ENCODE assay signal across 12 mouse cellular contexts in the genomic region with DNA sequence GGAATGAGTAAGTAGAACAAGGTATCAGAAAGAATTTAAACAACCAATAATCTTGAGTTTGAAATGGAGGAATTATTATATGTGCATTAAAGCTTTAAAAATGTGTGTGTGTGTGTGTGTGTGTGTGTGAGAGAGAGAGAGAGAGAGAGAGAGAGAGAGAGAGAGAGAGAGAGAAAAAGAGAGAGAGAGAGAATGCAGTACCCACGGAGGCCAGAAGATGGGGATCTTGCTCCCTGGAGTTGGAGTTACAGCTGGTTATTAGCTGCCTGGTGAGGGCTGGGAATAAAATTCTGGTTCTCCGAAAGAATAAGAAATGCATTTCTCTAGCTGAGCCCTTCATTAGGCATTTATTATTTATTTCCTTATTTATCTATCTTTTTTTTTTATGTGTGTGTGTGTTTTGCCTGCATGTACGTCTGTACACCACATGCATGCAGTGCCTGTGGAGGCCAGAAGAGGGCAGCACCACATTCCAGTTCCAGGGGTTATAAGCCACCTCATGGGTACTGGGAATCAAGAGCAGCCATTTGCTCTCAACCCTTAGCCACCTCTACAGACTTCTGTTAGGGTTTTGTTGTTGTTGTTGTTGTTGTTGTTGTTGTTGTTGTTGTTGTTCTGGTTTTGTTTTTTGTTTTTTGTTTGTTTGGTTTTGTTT. TPM values are rescaled to one million over a fixed set of nuclear protein-coding genes. Genes with fewer than 3 reads are reported as not detected.
DNase-seq lines count a peak whose midpoint lies in the region; ATAC-seq and TF ChIP-seq lines count a peak whose summit lies in the region.
"Had no signal": no experiment of that assay in that cellular context is flagged by ENCODE, and none has a peak within 500 bp of the region (broad histone marks: within the 10 kb centered on the region; RNA-seq: fewer than 3 reads in every experiment).

No protein-coding gene starts in this region.

- no peak overlapping the region for H3K4me3 ChIP-seq in heart, adult 2 months
- H3K4me3 ChIP-seq in testis, adult 2 months (ENCODE audit: control insufficient read depth, low read depth, low read length), result no peak overlapping the region
- H3K4me3 ChIP-seq: limb, embryonic 13.5 days had no signal

- no peak overlapping the region for H3K9ac ChIP-seq in heart, adult 2 months (ENCODE audit: low read depth, low read length)
- H3K9ac ChIP-seq: limb, embryonic 13.5 days had no signal

- DNase-seq in heart, adult 2 months, result no peak
- no peak for DNase-seq in heart, adult 11 months
- DNase-seq in testis, postnatal 10 days (ENCODE audit: low spot score), result no peak
- no peak for DNase-seq in T-cell, adult 2 months (ENCODE audit: low spot score)
- DNase-seq: gastrocnemius, postnatal 14 days; kidney, adult 8-10 months had no signal

- TF ChIP-seq POLR2A in heart, adult 2 months (IDR thresholded peaks at IDR 0.05; ENCODE audit: insufficient read depth, low read depth, low read length), result no peak
- no peak for TF ChIP-seq POLR2A in testis, adult 2 months (IDR thresholded peaks at IDR 0.05; ENCODE audit: control insufficient read depth, low read depth, low read length)

- 53% methylated on average over 3 of the region's 3 CpGs for WGBS in heart, adult 2 months

- H3K79me2 ChIP-seq in heart, adult 2 months (replicated peaks; ENCODE audit: control insufficient read depth, insufficient read depth, low read length), result no peaks in the 10 kb centered on the region

- TF ChIP-seq CTCF in heart, adult 2 months (IDR thresholded peaks at IDR 0.05), result peak; percentile 56
- TF ChIP-seq CTCF in testis, adult 2 months (IDR thresholded peaks at IDR 0.05; ENCODE audit: control insufficient read depth, insufficient read depth, insufficient replicate concordance, low read depth, low read length), result peak; percentile 88; the same call in 1 of the 2 replicates

- H3K4me1 ChIP-seq in heart, adult 2 months (ENCODE audit: control insufficient read depth, insufficient read depth, low read length), result no peaks in the 10 kb centered on the region
- H3K4me1 ChIP-seq in testis, adult 2 months (ENCODE audit: control insufficient read depth, insufficient read depth, low read length), result no peaks in the 10 kb centered on the region
- H3K4me1 ChIP-seq: limb, embryonic 13.5 days had no signal

- intact Hi-C loops in heart, adult 2 months (cut with DNase I), result no loop called here

- no peaks in the 10 kb centered on the region for H3K27me3 ChIP-seq in heart, adult 2 months (ENCODE audit: control insufficient read depth, insufficient read depth, low read length)
- H3K27me3 ChIP-seq in testis, adult 2 months (ENCODE audit: control insufficient read depth, insufficient read depth, low read length), result no peaks in the 10 kb centered on the region
- H3K27me3 ChIP-seq: limb, embryonic 13.5 days had no signal

- H3K27ac ChIP-seq in heart, adult 2 months, result no peak overlapping the region
- H3K27ac ChIP-seq in testis, adult 2 months (ENCODE audit: control insufficient read depth, insufficient read depth, low read depth, low read length), result no peak overlapping the region
- H3K27ac ChIP-seq: limb, embryonic 13.5 days had no signal

- 0 out of 2 replicates have a peak, but pooled peaks have one; percentile 25 for ATAC-seq in granulocyte monocyte progenitor cell, adult 5-6 weeks (replicated peaks; ENCODE audit: poor library complexity, severe bottlenecking)
- ATAC-seq in activated CD4-positive, CD25-positive, alpha-beta regulatory T cell, adult 4 months, result no peak
- ATAC-seq in cerebellum, adult (ENCODE audit: insufficient number of reproducible peaks, low FRiP score, low TSS enrichment), result no peak

- TF ChIP-seq EP300 in heart, adult 2 months (IDR thresholded peaks at IDR 0.05; ENCODE audit: insufficient read depth, low read depth, low read length), result no peak

- H3K36me3 ChIP-seq in heart, adult 2 months (ENCODE audit: control insufficient read depth, insufficient read depth, low read length), result no peaks in the 10 kb centered on the region
- H3K36me3 ChIP-seq in testis, adult 2 months (ENCODE audit: control insufficient read depth, insufficient read depth, low read length), result no peaks in the 10 kb centered on the region
- H3K36me3 ChIP-seq: limb, embryonic 13.5 days had no signal

RNA-seq across cellular contexts. Expression of a gene that starts 13.9 kb away (rescaled TPM):
- total RNA-seq in heart, adult 2 months (2021), result under 1 TPM in 1 of 2 experiments, not detected in 1; 0.39 TPM
- 0.23 and 0.41 TPM in 2 replicates for polyA plus RNA-seq in heart, adult 2 months (2012; rRNA removed)
- 0.69 TPM in 1 of 2 replicates, not detected in the other for polyA plus RNA-seq in testis, adult 2 months (2012; rRNA removed)
- not detected in 2 replicates for total RNA-seq in granulocyte monocyte progenitor cell, adult 5-6 weeks (2014; fragmentation: Nextera tagmentation)
- not detected in 2 replicates for total RNA-seq in granulocyte monocyte progenitor cell, adult 5-6 weeks (2017)
- not detected for polyA plus RNA-seq in activated CD4-positive, CD25-positive, alpha-beta regulatory T cell, adult 4 months (2017; shearing (Covaris generic))
- total RNA-seq: monocyte, adult 5-6 weeks had no signal
